8 mouse cellular contexts compared by ENCODE assay signal in the genomic region with DNA sequence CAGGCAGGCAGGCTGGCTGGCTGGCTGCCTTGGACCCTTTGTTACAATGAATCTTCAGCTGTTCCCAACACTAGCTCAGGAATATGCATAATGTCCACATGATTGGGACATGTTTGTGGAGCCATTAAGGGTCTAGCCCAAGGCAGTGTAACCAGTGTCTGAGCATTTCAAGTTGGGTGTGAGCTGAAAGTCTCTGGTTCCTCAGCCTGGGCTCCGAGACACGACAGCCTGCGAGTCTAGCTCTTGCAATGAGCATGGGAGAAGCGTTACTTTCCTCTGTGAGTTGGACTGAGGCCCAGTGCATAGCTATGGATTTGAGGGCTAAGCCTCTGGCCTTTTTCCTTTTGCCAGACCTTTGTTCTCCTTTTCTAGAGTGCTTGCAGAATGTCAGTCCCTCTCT. TPM values are rescaled to one million over a fixed set of nuclear protein-coding genes. Genes with fewer than 3 reads are reported as not detected.
DNase-seq lines count a peak whose midpoint lies in the region; ATAC-seq lines count a peak whose summit lies in the region.
"Had no signal": no experiment of that assay in that cellular context is flagged by ENCODE, and none has a peak within 500 bp of the region (broad histone marks: within the 10 kb centered on the region; RNA-seq: fewer than 3 reads in every experiment).

No protein-coding gene starts in this region.

- no peak for DNase-seq in liver, embryonic 11.5 days (ENCODE audit: low spot score)
- DNase-seq in liver = no peak
- DNase-seq in hindbrain, embryonic 11.5 days (ENCODE audit: low spot score) = no peak
- no peak for DNase-seq in thymus, postnatal 10 days (ENCODE audit: low spot score in 2 of 2)
- DNase-seq in retina, embryonic 14.5 days (ENCODE audit: low spot score) = no peak

- no peaks in the 10 kb centered on the region for H3K36me3 ChIP-seq in liver, embryonic 11.5 days (ENCODE audit: control insufficient read depth, insufficient read depth, low read length)
- no peaks in the 10 kb centered on the region for H3K36me3 ChIP-seq in embryonic facial prominence, embryonic 12.5 days
- no peaks in the 10 kb centered on the region for H3K36me3 ChIP-seq in hindbrain, embryonic 11.5 days (ENCODE audit: control insufficient read depth, insufficient read depth, low read length)
- H3K36me3 ChIP-seq in neural tube, embryonic 12.5 days = no peaks in the 10 kb centered on the region

- peaks cover 10% of the 10 kb centered on the region for H3K4me1 ChIP-seq in liver, embryonic 11.5 days (replicated peaks; ENCODE audit: control insufficient read depth, insufficient read depth, low read length)
- H3K4me1 ChIP-seq in embryonic facial prominence, embryonic 12.5 days = peaks cover 35% of the 10 kb centered on the region
- 0 out of 2 replicates have a peak, but pooled peaks cover 5% of the 10 kb centered on the region for H3K4me1 ChIP-seq in hindbrain, embryonic 11.5 days (replicated peaks; ENCODE audit: control insufficient read depth, insufficient read depth, low read length)
- H3K4me1 ChIP-seq in neural tube, embryonic 12.5 days = peaks cover 11% of the 10 kb centered on the region

- H3K4me2 ChIP-seq in liver, embryonic 11.5 days = no peak overlapping the region
- no peak overlapping the region for H3K4me2 ChIP-seq in embryonic facial prominence, embryonic 12.5 days (replicated peaks)
- no peak overlapping the region for H3K4me2 ChIP-seq in hindbrain, embryonic 11.5 days (replicated peaks; ENCODE audit: low read depth, low read length)
- no peak overlapping the region for H3K4me2 ChIP-seq in neural tube, embryonic 12.5 days (replicated peaks)

- H3K9me3 ChIP-seq in liver, embryonic 11.5 days (ENCODE audit: control insufficient read depth, low read length) = no peaks in the 10 kb centered on the region
- no peaks in the 10 kb centered on the region for H3K9me3 ChIP-seq in embryonic facial prominence, embryonic 12.5 days
- H3K9me3 ChIP-seq in hindbrain, embryonic 11.5 days (ENCODE audit: control insufficient read depth, low read length) = no peaks in the 10 kb centered on the region
- H3K9me3 ChIP-seq in neural tube, embryonic 12.5 days = no peaks in the 10 kb centered on the region

- no peak overlapping the region for H3K4me3 ChIP-seq in liver, embryonic 11.5 days (ENCODE audit: low read depth, low read length)
- H3K4me3 ChIP-seq in embryonic facial prominence, embryonic 12.5 days = no peak overlapping the region
- no peak overlapping the region for H3K4me3 ChIP-seq in hindbrain, embryonic 11.5 days (ENCODE audit: low read depth, low read length)
- no peak overlapping the region for H3K4me3 ChIP-seq in neural tube, embryonic 12.5 days
- H3K4me3 ChIP-seq: myocyte had no signal

- peak overlapping the region; percentile 52; the same call in 1 of the 2 replicates for H3K27ac ChIP-seq in liver, embryonic 11.5 days (ENCODE audit: low read depth, low read length)
- H3K27ac ChIP-seq in embryonic facial prominence, embryonic 12.5 days = peak overlapping the region; percentile 85
- H3K27ac ChIP-seq in hindbrain, embryonic 11.5 days (ENCODE audit: low read depth, low read length) = peak overlapping the region; percentile 2; the same call in 1 of the 2 replicates
- no peak overlapping the region for H3K27ac ChIP-seq in neural tube, embryonic 12.5 days

- no peak overlapping the region for H3K9ac ChIP-seq in liver, embryonic 11.5 days (ENCODE audit: low read depth, low read length)
- H3K9ac ChIP-seq in embryonic facial prominence, embryonic 12.5 days = no peak overlapping the region
- H3K9ac ChIP-seq in hindbrain, embryonic 11.5 days (ENCODE audit: low read depth, low read length) = no peak overlapping the region
- no peak overlapping the region for H3K9ac ChIP-seq in neural tube, embryonic 12.5 days

- ATAC-seq in liver, embryonic 11.5 days (replicated peaks; ENCODE audit: low FRiP score) = 0 out of 2 replicates have a peak, but pooled peaks have one; percentile 6
- 0 out of 2 replicates have a peak, but pooled peaks have one; percentile 36 for ATAC-seq in embryonic facial prominence, embryonic 12.5 days (ENCODE audit: insufficient number of reproducible peaks, insufficient read depth, low FRiP score, low TSS enrichment)
- ATAC-seq in hindbrain, embryonic 11.5 days (ENCODE audit: low FRiP score) = no peak
- ATAC-seq in neural tube, embryonic 12.5 days (ENCODE audit: low FRiP score, low read depth) = peak; percentile 55; the same call in 1 of the 2 replicates

- H3K27me3 ChIP-seq in liver, embryonic 11.5 days (replicated peaks; ENCODE audit: control insufficient read depth, insufficient read depth, low read length) = no peaks in the 10 kb centered on the region
- no peaks in the 10 kb centered on the region for H3K27me3 ChIP-seq in embryonic facial prominence, embryonic 12.5 days
- no peaks in the 10 kb centered on the region for H3K27me3 ChIP-seq in hindbrain, embryonic 11.5 days (ENCODE audit: control insufficient read depth, insufficient read depth, low read length)
- H3K27me3 ChIP-seq in neural tube, embryonic 12.5 days (replicated peaks) = no peaks in the 10 kb centered on the region

- WGBS in liver, embryonic 11.5 days = 71% methylated on average over 4 of the region's 4 CpGs
- 34% methylated on average over 4 of the region's 4 CpGs for WGBS in embryonic facial prominence, embryonic 12.5 days
- 65% methylated on average over 4 of the region's 4 CpGs for WGBS in hindbrain, embryonic 11.5 days
- WGBS in neural tube, embryonic 12.5 days = 67% methylated on average over 4 of the region's 4 CpGs

RNA-seq across cellular contexts. Expression of a gene that starts 35.6 kb away (rescaled TPM):
- polyA plus RNA-seq in liver, embryonic 11.5 days (2014; fragmentation: Nextera tagmentation; extraction: Ambion mirVana) = 6.9 and 8.3 TPM in 2 replicates
- 11.9 and 12.5 TPM in 2 replicates for polyA plus RNA-seq in embryonic facial prominence, embryonic 12.5 days (2016; fragmentation: Nextera tagmentation; extraction: Ambion mirVana)
- polyA plus RNA-seq in hindbrain, embryonic 11.5 days (2014; fragmentation: Nextera tagmentation; extraction: Ambion mirVana) = 4.8 and 9.6 TPM in 2 replicates
- 6.6 and 6.9 TPM in 2 replicates for polyA plus RNA-seq in neural tube, embryonic 12.5 days (2016; fragmentation: Nextera tagmentation; extraction: Ambion mirVana)
